Mouse (Mus musculus) heart, embryonic 14.5 days (tissue): ENCODE results near the gene Sirt3. TPM values are rescaled to one million over a fixed set of nuclear protein-coding genes. Genes with fewer than 3 reads are reported as not detected.

Source experiments
- ATAC-seq: fragments of 200-750 bp; cut with Nextera tagmentation; 2 replicates; pipeline ENCODE4 v1.8.0; 2017; ENCODE audit warnings: low read depth, moderate TSS enrichment; ENCODE audit not compliant: insufficient number of reproducible peaks, insufficient read depth, low FRiP score
- H3K27ac ChIP-seq, 2 experiments: fragments of 200-500 bp in 1 of 2; fragments of 300-500 bp in 1 of 2; sonication (generic) in 1 of 2; replicated peaks in 1 of 2; 2 replicates each; pipeline ENCODE4 v1.5.1; 2012 to 2014; ENCODE audit warnings: low read depth in 2 of 2, low read length in 2 of 2, control low read depth in 1 of 2, mild to moderate bottlenecking in 1 of 2, mixed read lengths in 1 of 2; ENCODE audit not compliant: control insufficient read depth in 1 of 2, insufficient read depth in 1 of 2
- H3K27me3 ChIP-seq: fragments of 300-500 bp; sonication (generic); 2 replicates; pipeline ENCODE4 v1.6.1; 2014; ENCODE audit warnings: mild to moderate bottlenecking, low read length, control low read depth; ENCODE audit not compliant: control insufficient read depth, insufficient read depth
- H3K36me3 ChIP-seq: fragments of 300-500 bp; sonication (generic); 2 replicates; pipeline ENCODE4 v1.6.1; 2014; ENCODE audit warnings: mild to moderate bottlenecking, control low read depth, low read length, mixed read lengths; ENCODE audit not compliant: control insufficient read depth, insufficient read depth
- H3K4me1 ChIP-seq, 2 experiments: fragments of 200-500 bp in 1 of 2; fragments of 300-500 bp in 1 of 2; sonication (generic) in 1 of 2; 2 replicates each; pipeline ENCODE4 v1.6.1; 2012 to 2014; ENCODE audit warnings: low read length in 2 of 2, control low read depth in 1 of 2, mixed read lengths in 1 of 2; ENCODE audit not compliant: control insufficient read depth in 2 of 2, insufficient read depth in 2 of 2
- H3K4me2 ChIP-seq: fragments of 300-500 bp; sonication (generic); 2 replicates; pipeline ENCODE4 v1.6.1; 2014; ENCODE audit warnings: mild to moderate bottlenecking, low read length
- H3K4me3 ChIP-seq, 2 experiments: fragments of 200-500 bp in 1 of 2; fragments of 300-500 bp in 1 of 2; sonication (generic) in 1 of 2; 2 replicates each; pipeline ENCODE4 v1.5.1; 2012 to 2014; ENCODE audit warnings: low read length in 2 of 2, mild to moderate bottlenecking in 2 of 2, control low read depth in 1 of 2, low read depth in 1 of 2, moderate library complexity in 1 of 2; ENCODE audit not compliant: control insufficient read depth in 1 of 2, insufficient read depth in 1 of 2
- H3K9ac ChIP-seq: fragments of 300-500 bp; sonication (generic); 2 replicates; pipeline ENCODE4 v1.6.1; 2014; ENCODE audit warnings: mild to moderate bottlenecking, low read length
- H3K9me3 ChIP-seq: fragments of 300-500 bp; sonication (generic); 2 replicates; pipeline ENCODE4 v1.6.1; 2016; ENCODE audit warnings: low read length, control low read depth; ENCODE audit not compliant: control insufficient read depth
- WGBS: fragments of 180-500 bp; shearing (Covaris S2); extraction: QIAGEN DNeasy Blood & Tissue Kit; methylation state at CpG from one replicate; pipeline ENCODE4 v1.1.7; 2014; 5-methylcytosine and 5-hydroxymethylcytosine counted together
- polyA plus RNA-seq: library from polyadenylated mRNA; unstranded; fragments of >200 nt; fragmentation: Nextera tagmentation; extraction: Ambion mirVana; gene quantifications from 2 replicates; pipeline ENCODE4 v1.2.1, GENCODE M21; 2014

The Sirt3 gene
- polyA plus RNA-seq = 48.4 and 57.2 TPM in 2 replicates

GRCm38 (mm10) chr7:140881696-140882468 is at the start of gene Sirt3, which contains the start of gene Psmd13:
Gene Sirt3, minus strand, starts transcription at chr7:140882309.
Gene Psmd13, plus strand, starts transcription at chr7:140881968.
- peak within 1 kb of the TSS; percentile 80 for H3K9ac ChIP-seq
- peaks cover 45% of the 10 kb centered on the region for H3K36me3 ChIP-seq
- H3K9me3 ChIP-seq = no peaks in the 10 kb centered on the region
- H3K27ac ChIP-seq = peak within 1 kb of the TSS; percentile 80 to 86
- H3K4me1 ChIP-seq = peaks cover 3 to 9% of the 10 kb centered on the region in 2 experiments; a peak in 2 of 4 replicates
- H3K4me3 ChIP-seq = peak within 1 kb of the TSS; percentile 76 to 96
- under 1% methylated on average over 59 of the region's 59 CpGs for WGBS
- ATAC-seq = peak; percentile 93
- H3K4me2 ChIP-seq = peak within 1 kb of the TSS; percentile 74
- no peaks in the 10 kb centered on the region for H3K27me3 ChIP-seq

GRCm38 (mm10) chr7:140927181-140927580 is 45.1 kb upstream of the Sirt3 start:
- 85% methylated on average over 6 of the region's 6 CpGs for WGBS
- Histone ChIP-seq H3K27ac (no peak overlapping the region), H3K27me3 (peaks cover 34% of the 10 kb centered on the region), H3K4me2 (no peak overlapping the region), H3K9me3 (no peaks in the 10 kb centered on the region), H3K4me3 (no peak overlapping the region), H3K36me3 (no peaks in the 10 kb centered on the region), H3K9ac (no peak overlapping the region), H3K4me1 (peaks cover 0 to 9% of the 10 kb centered on the region in 2 experiments; a peak in 2 of 4 replicates)
- no peak for ATAC-seq

DNA sequence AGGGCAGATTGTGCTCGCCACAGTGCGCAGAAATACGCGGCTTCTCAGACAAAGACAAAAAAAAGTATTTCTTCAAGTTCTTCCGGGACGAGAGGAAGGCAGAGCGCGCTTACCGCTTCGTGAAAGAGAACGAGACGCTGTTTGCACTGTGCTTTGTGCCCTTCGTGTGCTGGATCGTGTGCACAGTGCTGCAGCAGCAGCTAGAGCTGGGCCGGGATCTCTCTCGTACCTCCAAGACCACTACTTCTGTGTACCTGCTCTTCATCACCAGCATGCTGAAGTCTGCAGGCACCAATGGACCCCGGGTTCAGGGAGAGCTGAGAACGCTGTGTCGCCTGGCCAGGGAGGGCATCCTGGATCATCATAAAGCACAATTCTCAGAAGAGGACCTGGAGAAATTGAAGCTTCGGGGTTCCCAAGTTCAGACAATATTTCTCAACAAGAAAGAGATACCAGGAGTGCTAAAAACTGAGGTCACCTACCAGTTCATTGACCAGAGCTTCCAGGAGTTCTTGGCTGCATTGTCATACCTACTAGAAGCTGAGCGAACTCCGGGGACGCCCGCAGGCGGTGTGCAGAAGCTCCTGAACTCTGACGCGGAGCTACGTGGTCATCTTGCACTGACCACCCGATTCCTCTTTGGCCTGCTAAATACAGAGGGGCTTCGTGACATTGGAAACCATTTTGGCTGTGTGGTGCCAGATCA is 41.1 kb upstream of the Sirt3 start:
- Histone ChIP-seq H3K9ac (no peak overlapping the region), H3K36me3 (no peaks in the 10 kb centered on the region), H3K4me2 (peak overlapping the region; percentile 62), H3K4me1 (peaks cover 0 to 12% of the 10 kb centered on the region in 2 experiments; a peak in 2 of 4 replicates), H3K27ac (no peak overlapping the region), H3K9me3 (no peaks in the 10 kb centered on the region), H3K27me3 (peaks cover 71% of the 10 kb centered on the region), H3K4me3 (peak overlapping the region in 1 of 2 experiments; percentile 30; a peak in 2 of 4 replicates)
- ATAC-seq = no peak
- 23% methylated on average over 30 of the region's 30 CpGs for WGBS

GRCm38 (mm10) chr7:140922398-140923069 is 40.4 kb upstream of the Sirt3 start:
- peak overlapping the region; percentile 19 to 30; a peak in 3 of 4 replicates for H3K4me3 ChIP-seq
- WGBS = 1% methylated on average over 49 of the region's 49 CpGs
- H3K27me3 ChIP-seq = peaks cover 78% of the 10 kb centered on the region
- ATAC-seq = no peak
- no peaks in the 10 kb centered on the region for H3K36me3 ChIP-seq
- H3K4me1 ChIP-seq = peaks cover 0 to 12% of the 10 kb centered on the region in 2 experiments; a peak in 2 of 4 replicates
- peak overlapping the region; percentile 62 for H3K4me2 ChIP-seq
- no peaks in the 10 kb centered on the region for H3K9me3 ChIP-seq
- no peak overlapping the region for H3K9ac ChIP-seq
- no peak overlapping the region for H3K27ac ChIP-seq

GRCm38 (mm10) chr7:140921225-140921975 is 39.3 kb upstream of the Sirt3 start:
- H3K9me3 ChIP-seq = no peaks in the 10 kb centered on the region
- no peak overlapping the region for H3K27ac ChIP-seq
- H3K4me3 ChIP-seq = no peak overlapping the region
- H3K9ac ChIP-seq = no peak overlapping the region
- H3K4me1 ChIP-seq = peaks cover 0 to 12% of the 10 kb centered on the region in 2 experiments; a peak in 2 of 4 replicates
- no peak overlapping the region for H3K4me2 ChIP-seq
- no peak for ATAC-seq
- H3K27me3 ChIP-seq = peaks cover 81% of the 10 kb centered on the region
- no peaks in the 10 kb centered on the region for H3K36me3 ChIP-seq
- WGBS = 23% methylated on average over 22 of the region's 22 CpGs

DNA sequence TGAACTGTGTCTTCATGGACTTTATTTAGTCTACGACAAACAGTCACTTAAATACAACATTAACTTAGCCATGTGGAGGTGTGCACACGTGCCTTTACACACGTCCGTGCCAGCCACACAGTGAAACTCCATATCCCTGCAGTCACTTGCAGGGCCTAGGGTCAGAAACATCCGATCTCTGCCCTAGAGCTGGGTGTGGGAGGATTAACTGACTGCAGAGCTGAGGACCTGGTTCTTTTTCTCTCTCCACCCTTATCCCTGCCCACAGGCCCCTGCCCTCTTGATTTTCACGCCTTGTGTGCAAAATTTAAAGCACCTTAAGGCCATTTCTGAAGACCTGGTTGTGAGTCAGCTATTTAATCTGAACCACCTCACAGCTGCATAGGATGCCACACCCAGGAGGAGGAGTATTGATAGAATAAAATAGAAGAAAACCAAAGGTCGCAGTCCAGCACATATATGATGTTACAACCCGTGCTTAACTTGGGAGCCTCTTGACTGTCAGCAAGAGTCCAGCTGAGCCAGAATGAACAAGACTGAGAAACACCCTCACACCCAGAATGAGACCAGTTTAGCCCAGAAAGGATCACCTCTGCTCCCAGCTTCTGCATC is 38.4 kb upstream of the Sirt3 start, which contains the start of gene Nlrp6:
Nlrp6 (plus strand) TSS at position 485 of the 612 bp plus-strand sequence.
- Histone ChIP-seq H3K27ac (no peak within 1 kb of the TSS), H3K4me3 (no peak within 1 kb of the TSS), H3K27me3 (peaks cover 83% of the 10 kb centered on the region), H3K9me3 (no peaks in the 10 kb centered on the region), H3K36me3 (no peaks in the 10 kb centered on the region), H3K9ac (no peak within 1 kb of the TSS), H3K4me2 (no peak within 1 kb of the TSS), H3K4me1 (peaks cover 0 to 12% of the 10 kb centered on the region in 2 experiments; a peak in 2 of 4 replicates)
- ATAC-seq = no peak
- WGBS = 64% methylated on average over 8 of the region's 8 CpGs
